Mouse (Mus musculus): ENCODE measurements around the gene Mcoln3.

Mcoln3 gene

GRCm38 (mm10) chr3:146174215-146174614, 57.0 kb downstream of the Mcoln3 start:
- no peak for DNase-seq (ENCODE audit: low read depth, low spot score)

DNA sequence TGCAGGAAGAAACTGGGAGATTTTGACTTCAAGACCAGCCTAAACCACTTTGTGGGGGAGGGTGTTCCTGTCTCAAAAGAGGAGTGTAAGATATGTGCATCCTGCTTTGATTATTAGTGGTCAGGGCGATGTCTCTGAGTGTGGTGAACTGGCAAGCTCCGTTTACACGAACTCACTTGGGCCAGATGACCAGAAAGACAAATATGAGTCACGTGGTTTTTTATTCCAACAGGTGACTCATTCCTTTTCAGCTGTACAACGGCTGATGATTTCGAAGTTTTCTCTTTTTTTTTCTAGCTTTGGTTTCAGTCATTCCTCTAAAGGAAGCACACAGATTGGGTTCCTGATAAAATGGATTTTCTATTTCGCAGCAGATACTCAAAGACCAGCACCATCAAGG, 60.0 kb downstream of the Mcoln3 start:
- no peak for DNase-seq (ENCODE audit: low read depth, low spot score)

DNA sequence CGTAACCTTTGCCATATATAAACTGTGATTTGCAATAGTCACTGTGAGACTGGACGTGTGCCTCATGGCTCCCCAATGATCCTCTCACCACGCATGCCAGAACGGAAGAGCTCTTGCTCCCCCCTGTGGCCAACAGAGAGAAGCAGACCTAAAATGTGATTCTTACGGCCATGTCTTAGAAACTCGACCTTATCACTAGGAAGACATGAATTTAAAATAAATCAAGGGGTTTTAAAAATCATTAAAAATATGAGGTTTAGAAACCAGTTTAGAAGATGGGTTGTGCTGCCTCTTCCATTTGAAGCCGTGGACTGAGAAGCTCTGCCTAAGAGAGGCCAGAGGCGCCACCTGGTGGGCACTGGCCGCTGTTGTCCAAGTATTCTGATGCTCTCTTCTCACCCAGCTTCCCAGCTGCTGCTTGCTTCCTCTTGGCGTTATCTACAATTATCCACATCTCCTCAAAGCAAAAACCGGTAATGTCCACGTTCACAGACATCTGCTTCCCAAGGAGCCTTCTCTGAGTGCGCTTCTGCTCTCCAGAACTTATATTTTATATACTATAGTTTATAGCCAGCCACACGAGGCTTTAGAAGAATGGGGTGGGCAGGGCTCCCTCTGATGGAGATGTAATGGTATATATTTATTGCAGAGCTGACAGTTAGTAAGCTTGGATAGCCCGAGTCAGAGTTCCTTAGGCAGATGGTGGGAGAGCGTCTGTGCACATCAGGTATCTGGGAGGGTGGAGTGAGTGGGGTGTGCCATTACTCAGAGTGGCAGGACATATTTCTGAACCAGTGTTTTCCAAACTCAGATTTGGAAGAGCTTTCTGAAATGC, 60.7 kb downstream of the Mcoln3 start:
- peak; percentile 70 for DNase-seq (ENCODE audit: low read depth, low spot score)

DNA sequence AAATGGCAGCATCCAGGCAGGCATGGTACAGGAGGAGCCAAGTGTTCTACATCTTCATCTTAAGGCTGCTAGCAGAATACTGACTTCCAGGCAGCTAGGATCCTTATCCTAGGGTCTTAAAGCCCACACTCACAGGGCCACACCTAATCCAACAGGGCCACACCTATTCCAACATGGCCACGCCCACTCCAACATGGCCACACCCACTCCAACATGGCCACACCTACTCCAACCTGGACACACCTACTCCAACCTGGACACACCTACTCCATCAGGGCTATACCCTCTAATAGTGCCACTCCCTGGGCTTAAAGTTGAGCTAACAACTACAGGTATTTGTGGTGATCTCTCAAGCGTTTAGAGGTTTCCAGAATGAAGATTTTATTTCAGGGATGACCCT, 63.1 kb downstream of the Mcoln3 start:
- no peak for DNase-seq (ENCODE audit: low read depth, low spot score)

GRCm38 (mm10) chr3:146180986-146181385, 63.7 kb downstream of the Mcoln3 start:
- DNase-seq (ENCODE audit: low read depth, low spot score) = no peak

DNA sequence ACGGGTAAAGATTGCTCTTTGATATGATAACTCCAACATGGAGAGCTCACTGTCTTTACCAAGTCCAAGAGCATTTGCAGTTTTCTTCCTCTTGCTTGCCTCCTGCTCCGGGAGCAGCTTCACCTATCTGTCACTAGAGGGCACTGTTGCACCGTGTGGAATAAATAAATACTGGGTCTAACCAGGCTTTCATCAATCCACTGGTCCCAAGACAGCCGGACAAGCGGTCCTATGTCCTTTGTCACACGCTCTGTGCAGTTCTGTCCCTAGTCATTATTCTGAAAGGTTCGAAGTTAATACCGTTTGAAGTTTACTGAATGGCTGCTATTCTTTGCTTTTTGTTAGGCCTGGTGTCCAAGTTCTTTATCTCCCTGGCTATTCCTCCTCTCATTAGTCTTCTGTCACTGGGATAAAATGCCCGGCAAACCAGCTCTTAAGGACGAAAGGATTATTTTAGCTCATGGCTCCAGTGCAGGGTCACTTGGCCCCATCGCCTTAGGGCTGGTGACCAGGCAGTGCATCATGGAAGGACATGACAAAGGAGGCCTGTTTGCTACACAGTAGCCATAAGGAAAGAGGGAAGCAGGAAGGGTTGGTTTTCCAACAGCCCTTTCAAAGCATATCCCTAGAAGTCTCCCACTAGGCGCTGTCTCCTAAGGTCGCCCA, 67.9 kb downstream of the Mcoln3 start:
- DNase-seq (ENCODE audit: low read depth, low spot score) = peak; percentile 73

GRCm38 (mm10) chr3:146186033-146186432, 68.8 kb downstream of the Mcoln3 start:
- DNase-seq (ENCODE audit: low read depth, low spot score) = no peak

- DNase-seq (ENCODE audit: low read depth, low spot score) = no peak
Observed at GRCm38 (mm10) chr3:146189933-146190332, 72.7 kb downstream of the Mcoln3 start.
